Mouse (Mus musculus): Measurements from ENCODE around the gene Aip. TPM values are rescaled to one million over a fixed set of nuclear protein-coding genes. Genes with fewer than 3 reads are reported as not detected.

Aip gene
- polyA plus RNA-seq, 1 experiment from 2014 or later = 68.4 TPM

GRCm38 (mm10) chr19:4148819-4149218 is 23.2 kb upstream of the Aip start:
- ATAC-seq (ENCODE audit: insufficient read depth, low FRiP score, low TSS enrichment) = no peak
- peak overlapping the region; percentile 64 for H3K4me2 ChIP-seq (ENCODE audit: low read depth)
- peaks cover 8% of the 10 kb centered on the region for H3K4me1 ChIP-seq (ENCODE audit: control insufficient read depth, insufficient read depth, low read length)
- H3K9ac ChIP-seq (ENCODE audit: low read length) = peak overlapping the region; percentile 78
- DNase-seq (ENCODE audit: low spot score) = no peak
- H3K4me3 ChIP-seq (ENCODE audit: low read depth, low read length) = peak overlapping the region; percentile 80
- no peak overlapping the region; the same call in 1 of the 2 replicates for H3K27ac ChIP-seq (ENCODE audit: low read depth, low read length)
- no peaks in the 10 kb centered on the region for H3K27me3 ChIP-seq (ENCODE audit: control insufficient read depth, insufficient read depth, low read length)
- H3K9me3 ChIP-seq (ENCODE audit: control insufficient read depth, low read length) = no peaks in the 10 kb centered on the region
- 6% methylated on average over 6 of the region's 8 CpGs for WGBS
- peaks cover 3% of the 10 kb centered on the region; the same call in 1 of the 2 replicates for H3K36me3 ChIP-seq (ENCODE audit: control insufficient read depth, insufficient read depth, low read length)

- under 1% methylated on average over 27 of the region's 33 CpGs for WGBS
- no peaks in the 10 kb centered on the region for H3K27me3 ChIP-seq (ENCODE audit: control insufficient read depth, insufficient read depth, low read length)
Observed at GRCm38 (mm10) chr19:4148491-4148806, 22.8 kb upstream of the Aip start, which contains the start of gene Coro1b. TSS of gene Coro1b (plus strand) at chr19:4148619.

GRCm38 (mm10) chr19:4147782-4148490 is 22.3 kb upstream of the Aip start:
- Histone ChIP-seq H3K4me3 (ENCODE audit: low read depth, low read length) (peak overlapping the region; percentile 80), H3K4me1 (ENCODE audit: control insufficient read depth, insufficient read depth, low read length) (peaks cover 8% of the 10 kb centered on the region), H3K36me3 (ENCODE audit: control insufficient read depth, insufficient read depth, low read length) (peaks cover 3% of the 10 kb centered on the region; the same call in 1 of the 2 replicates), H3K27me3 (ENCODE audit: control insufficient read depth, insufficient read depth, low read length) (no peaks in the 10 kb centered on the region), H3K9me3 (ENCODE audit: control insufficient read depth, low read length) (no peaks in the 10 kb centered on the region), H3K27ac (ENCODE audit: low read depth, low read length) (no peak overlapping the region), H3K9ac (ENCODE audit: low read length) (0 out of 2 replicates have a peak overlapping the region, but pooled peaks have one; percentile 2), H3K4me2 (ENCODE audit: low read depth) (peak overlapping the region; percentile 64)
- DNase-seq (ENCODE audit: low spot score) = no peak
- WGBS = 39% methylated on average over 9 of the region's 9 CpGs
- no peak for ATAC-seq (ENCODE audit: insufficient read depth, low FRiP score, low TSS enrichment)

More at GRCm38 (mm10) chr19:4148491-4148806, 22.8 kb upstream of the Aip start, which contains the start of gene Coro1b:
- Histone ChIP-seq H3K36me3 (ENCODE audit: control insufficient read depth, insufficient read depth, low read length) (peaks cover 3% of the 10 kb centered on the region; the same call in 1 of the 2 replicates), H3K27ac (ENCODE audit: low read depth, low read length) (no peak within 1 kb of the TSS; the same call in 1 of the 2 replicates), H3K4me2 (ENCODE audit: low read depth) (peak within 1 kb of the TSS; percentile 64), H3K4me1 (ENCODE audit: control insufficient read depth, insufficient read depth, low read length) (peaks cover 8% of the 10 kb centered on the region), H3K9me3 (ENCODE audit: control insufficient read depth, low read length) (no peaks in the 10 kb centered on the region), H3K4me3 (ENCODE audit: low read depth, low read length) (peak within 1 kb of the TSS; percentile 80), H3K9ac (ENCODE audit: low read length) (peak within 1 kb of the TSS; percentile 78)
- ATAC-seq (ENCODE audit: insufficient read depth, low FRiP score, low TSS enrichment) (peak; percentile 97), DNase-seq (ENCODE audit: low spot score) (peak; percentile 95)

GRCm38 (mm10) chr19:4147022-4147405 is 21.4 kb upstream of the Aip start:
- H3K4me1 ChIP-seq (ENCODE audit: control insufficient read depth, insufficient read depth, low read length) = peaks cover 8% of the 10 kb centered on the region
- H3K4me3 ChIP-seq (ENCODE audit: low read depth, low read length) = no peak overlapping the region
- peaks cover 3% of the 10 kb centered on the region; the same call in 1 of the 2 replicates for H3K36me3 ChIP-seq (ENCODE audit: control insufficient read depth, insufficient read depth, low read length)
- WGBS = 61% methylated on average over 3 of the region's 3 CpGs
- no peak overlapping the region for H3K4me2 ChIP-seq (ENCODE audit: low read depth)
- H3K27me3 ChIP-seq (ENCODE audit: control insufficient read depth, insufficient read depth, low read length) = no peaks in the 10 kb centered on the region
- DNase-seq (ENCODE audit: low spot score) (no peak), ATAC-seq (ENCODE audit: insufficient read depth, low FRiP score, low TSS enrichment) (no peak)
- H3K9me3 ChIP-seq (ENCODE audit: control insufficient read depth, low read length) = no peaks in the 10 kb centered on the region
- H3K9ac ChIP-seq (ENCODE audit: low read length) = no peak overlapping the region
- no peak overlapping the region for H3K27ac ChIP-seq (ENCODE audit: low read depth, low read length)

GRCm38 (mm10) chr19:4146366-4147021 is 20.8 kb upstream of the Aip start:
- Histone ChIP-seq H3K9me3 (ENCODE audit: control insufficient read depth, low read length) (no peaks in the 10 kb centered on the region), H3K9ac (ENCODE audit: low read length) (no peak overlapping the region), H3K4me1 (ENCODE audit: control insufficient read depth, insufficient read depth, low read length) (peaks cover 8% of the 10 kb centered on the region), H3K27ac (ENCODE audit: low read depth, low read length) (no peak overlapping the region), H3K36me3 (ENCODE audit: control insufficient read depth, insufficient read depth, low read length) (peaks cover 3% of the 10 kb centered on the region; the same call in 1 of the 2 replicates), H3K4me3 (ENCODE audit: low read depth, low read length) (no peak overlapping the region), H3K4me2 (ENCODE audit: low read depth) (no peak overlapping the region), H3K27me3 (ENCODE audit: control insufficient read depth, insufficient read depth, low read length) (no peaks in the 10 kb centered on the region)
- DNase-seq (ENCODE audit: low spot score) (no peak), ATAC-seq (ENCODE audit: insufficient read depth, low FRiP score, low TSS enrichment) (no peak)
- 64% methylated on average over 12 of the region's 12 CpGs for WGBS

GRCm38 (mm10) chr19:4145936-4146335 is 20.3 kb upstream of the Aip start:
- Histone ChIP-seq H3K27me3 (ENCODE audit: control insufficient read depth, insufficient read depth, low read length) (no peaks in the 10 kb centered on the region), H3K9ac (ENCODE audit: low read length) (no peak overlapping the region), H3K27ac (ENCODE audit: low read depth, low read length) (no peak overlapping the region), H3K4me1 (ENCODE audit: control insufficient read depth, insufficient read depth, low read length) (peaks cover 8% of the 10 kb centered on the region), H3K4me3 (ENCODE audit: low read depth, low read length) (no peak overlapping the region), H3K4me2 (ENCODE audit: low read depth) (no peak overlapping the region), H3K36me3 (ENCODE audit: control insufficient read depth, insufficient read depth, low read length) (no peaks in the 10 kb centered on the region; the same call in 1 of the 2 replicates), H3K9me3 (ENCODE audit: control insufficient read depth, low read length) (no peaks in the 10 kb centered on the region)
- WGBS = 88% methylated on average over 5 of the region's 5 CpGs
- no peak for ATAC-seq (ENCODE audit: insufficient read depth, low FRiP score, low TSS enrichment)
- no peak for DNase-seq (ENCODE audit: low spot score)

- no peaks in the 10 kb centered on the region for H3K27me3 ChIP-seq (ENCODE audit: control insufficient read depth, insufficient read depth, low read length)
- H3K4me3 ChIP-seq (ENCODE audit: low read depth, low read length) = no peak overlapping the region
- H3K9me3 ChIP-seq (ENCODE audit: control insufficient read depth, low read length) = no peaks in the 10 kb centered on the region
- 84% methylated on average over 16 of the region's 16 CpGs for WGBS
- DNase-seq (ENCODE audit: low spot score) = no peak
- no peak overlapping the region for H3K9ac ChIP-seq (ENCODE audit: low read length)
- no peak for ATAC-seq (ENCODE audit: insufficient read depth, low FRiP score, low TSS enrichment)
- H3K4me2 ChIP-seq (ENCODE audit: low read depth) = no peak overlapping the region
- H3K4me1 ChIP-seq (ENCODE audit: control insufficient read depth, insufficient read depth, low read length) = peaks cover 8% of the 10 kb centered on the region
- no peaks in the 10 kb centered on the region for H3K36me3 ChIP-seq (ENCODE audit: control insufficient read depth, insufficient read depth, low read length)
- no peak overlapping the region for H3K27ac ChIP-seq (ENCODE audit: low read depth, low read length)
Observed at GRCm38 (mm10) chr19:4144550-4145498, 19.2 kb upstream of the Aip start.

GRCm38 (mm10) chr19:4143759-4144268 is 18.2 kb upstream of the Aip start, which contains the start of gene Cabp4:
TSS of gene Cabp4 (minus strand) at chr19:4144033.
- Histone ChIP-seq H3K27me3 (ENCODE audit: control insufficient read depth, insufficient read depth, low read length) (no peaks in the 10 kb centered on the region), H3K9ac (ENCODE audit: low read length) (no peak within 1 kb of the TSS), H3K4me3 (ENCODE audit: low read depth, low read length) (no peak within 1 kb of the TSS), H3K36me3 (ENCODE audit: control insufficient read depth, insufficient read depth, low read length) (no peaks in the 10 kb centered on the region), H3K4me2 (ENCODE audit: low read depth) (no peak within 1 kb of the TSS), H3K9me3 (ENCODE audit: control insufficient read depth, low read length) (no peaks in the 10 kb centered on the region), H3K27ac (ENCODE audit: low read depth, low read length) (no peak within 1 kb of the TSS), H3K4me1 (ENCODE audit: control insufficient read depth, insufficient read depth, low read length) (no peaks in the 10 kb centered on the region)
- ATAC-seq (ENCODE audit: insufficient read depth, low FRiP score, low TSS enrichment) (no peak), DNase-seq (ENCODE audit: low spot score) (no peak)
- WGBS = 85% methylated on average over 7 of the region's 7 CpGs

All from neural tube, embryonic 11.5 days (tissue).